Mouse (Mus musculus): ENCODE measurements around the gene Nufip2. TPM values are rescaled to one million over a fixed set of nuclear protein-coding genes. Genes with fewer than 3 reads are reported as not detected.

Nufip2 gene
- total RNA-seq, 2 experiments from 2014 or later = 62.3 to 93.7 TPM

DNA sequence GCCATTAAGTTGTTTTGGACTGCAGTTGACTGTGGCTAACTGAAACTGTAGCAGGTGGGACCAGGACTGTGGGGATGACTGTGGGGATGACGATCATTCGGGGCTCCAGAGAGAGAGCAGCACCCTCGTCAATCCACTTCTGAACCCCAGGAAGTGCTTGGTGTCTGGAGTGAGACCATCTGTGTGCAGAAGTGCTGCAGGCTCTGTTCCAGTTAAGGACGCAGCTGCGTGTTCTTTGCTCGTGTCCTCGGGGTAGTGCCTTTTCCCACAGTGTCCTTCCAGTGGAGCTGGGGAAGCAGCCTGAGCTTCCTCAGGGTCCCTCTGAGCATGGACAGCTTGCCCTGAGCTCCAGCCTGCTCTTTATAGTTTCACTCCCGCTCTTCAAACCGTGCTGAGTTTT, 104.3 kb downstream of the Nufip2 start:
- no peak for ATAC-seq (replicated peaks; ENCODE audit: poor library complexity, severe bottlenecking)

DNA sequence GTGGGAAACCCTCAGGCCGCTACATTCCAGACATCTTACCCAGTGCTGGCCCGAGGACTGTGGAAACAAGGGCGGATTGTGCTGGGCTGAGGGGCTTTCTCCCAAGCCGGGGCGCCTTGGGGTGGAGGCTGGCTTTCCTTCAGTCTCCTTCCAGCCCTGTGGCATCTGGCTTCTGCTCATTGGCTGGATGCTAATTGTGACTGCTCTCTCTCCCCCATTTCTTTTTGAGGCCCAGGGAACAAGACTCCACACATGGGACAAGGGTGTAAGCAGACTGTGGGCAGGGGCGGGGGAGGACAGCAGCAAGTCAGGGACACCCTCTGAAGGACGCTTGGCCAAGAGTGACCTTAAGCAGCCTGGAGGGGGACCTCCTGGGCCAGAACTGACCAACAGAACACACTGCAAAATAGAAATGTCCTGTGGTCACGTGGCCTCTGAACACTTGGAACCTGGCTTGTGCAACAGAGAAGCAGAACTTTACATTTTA, 105.3 kb downstream of the Nufip2 start:
- no peak for ATAC-seq (replicated peaks; ENCODE audit: poor library complexity, severe bottlenecking)

Other genes with a start within 250 kb of the Nufip2 start
- gene Coro6, start 223.7 kb upstream of the Nufip2 start, total RNA-seq (2014; fragmentation: Nextera tagmentation) = not detected in 2 replicates
- gene Coro6, start 223.7 kb upstream of the Nufip2 start, total RNA-seq (2017) = not detected in 2 replicates
- 14.9 and 20.0 TPM in 2 replicates for gene Ankrd13b, start 196.5 kb upstream of the Nufip2 start, total RNA-seq (2014; fragmentation: Nextera tagmentation)
- 3.1 and 4.8 TPM in 2 replicates for gene Ankrd13b, start 196.5 kb upstream of the Nufip2 start, total RNA-seq (2017)
- gene Git1, start 192.6 kb upstream of the Nufip2 start, total RNA-seq (2014; fragmentation: Nextera tagmentation) = 33.6 and 47.7 TPM in 2 replicates
- gene Git1, start 192.6 kb upstream of the Nufip2 start, total RNA-seq (2017) = 10.3 and 16.4 TPM in 2 replicates
- gene Abhd15, start 171.0 kb upstream of the Nufip2 start, total RNA-seq (2014; fragmentation: Nextera tagmentation) = 3.4 and 9.6 TPM in 2 replicates
- gene Abhd15, start 171.0 kb upstream of the Nufip2 start, total RNA-seq (2017) = 2.6 and 3.6 TPM in 2 replicates
- gene Trp53i13, start 170.2 kb upstream of the Nufip2 start, total RNA-seq (2014; fragmentation: Nextera tagmentation) = 2.5 and 3.3 TPM in 2 replicates
- gene Trp53i13, start 170.2 kb upstream of the Nufip2 start, total RNA-seq (2017) = 1.8 and 2.8 TPM in 2 replicates
- gene Gm10392, start 167.0 kb upstream of the Nufip2 start, total RNA-seq (2014; fragmentation: Nextera tagmentation) = not detected in 2 replicates
- gene Gm10392, start 167.0 kb upstream of the Nufip2 start, total RNA-seq (2017) = 0.52 TPM in 1 of 2 replicates, not detected in the other
- gene Taok1, start 78.3 kb upstream of the Nufip2 start, total RNA-seq (2014; fragmentation: Nextera tagmentation) = 22.9 and 23.6 TPM in 2 replicates
- 30.2 and 36.7 TPM in 2 replicates for gene Taok1, start 78.3 kb upstream of the Nufip2 start, total RNA-seq (2017)
- not detected in 2 replicates for gene Cryba1, start 39.1 kb downstream of the Nufip2 start, total RNA-seq (2014; fragmentation: Nextera tagmentation)
- gene Cryba1, start 39.1 kb downstream of the Nufip2 start, total RNA-seq (2017) = not detected in 2 replicates
- gene Myo18a, start 77.1 kb downstream of the Nufip2 start, total RNA-seq (2014; fragmentation: Nextera tagmentation) = 31.9 and 49.3 TPM in 2 replicates
- gene Myo18a, start 77.1 kb downstream of the Nufip2 start, total RNA-seq (2017) = 62.6 and 66.5 TPM in 2 replicates
- not detected in 2 replicates for gene Gm10277, start 101.6 kb downstream of the Nufip2 start, total RNA-seq (2014; fragmentation: Nextera tagmentation)
- gene Gm10277, start 101.6 kb downstream of the Nufip2 start, total RNA-seq (2017) = 1.0 TPM in 1 of 2 replicates, not detected in the other
- gene Pipox, start 207.9 kb downstream of the Nufip2 start, total RNA-seq (2014; fragmentation: Nextera tagmentation) = not detected in 2 replicates
- gene Pipox, start 207.9 kb downstream of the Nufip2 start, total RNA-seq (2017) = 0.39 and 0.77 TPM in 2 replicates
- not detected in 2 replicates for gene Sez6, start 244.6 kb downstream of the Nufip2 start, total RNA-seq (2014; fragmentation: Nextera tagmentation)
- gene Sez6, start 244.6 kb downstream of the Nufip2 start, total RNA-seq (2017) = not detected in 2 replicates

All from granulocyte monocyte progenitor cell, adult 5-6 weeks (primary cell).